Mouse (Mus musculus) ovary, adult 2 months (tissue): Measurements from ENCODE around the gene Gm17584. TPM values are rescaled to one million over a fixed set of nuclear protein-coding genes. Genes with fewer than 3 reads are reported as not detected.

ENCODE experiments used
- polyA plus RNA-seq: library from polyadenylated mRNA; depleted of rRNA; stranded (reverse); fragments of >200 nt; gene quantifications from 2 replicates; pipeline ENCODE4 v1.2.3, GENCODE M21; 2012; rRNA removed

Gm17584 gene
- polyA plus RNA-seq, result not detected in 2 replicates

GRCm38 (mm10) chrX:124500263-124500662 is at the start of gene Gm17584:
Gm17584 (plus strand) TSS chrX:124500563.

Other genes starting within 250 kb of the Gm17584 start
- gene Gm17469, start 129.3 kb downstream of the Gm17584 start, polyA plus RNA-seq, result not detected in 2 replicates